Mouse (Mus musculus) neural tube, embryonic 13.5 days (tissue): ENCODE measurements around the gene Pigt. TPM values are rescaled to one million over a fixed set of nuclear protein-coding genes. Genes with fewer than 3 reads are reported as not detected.

Source experiments
- polyA plus RNA-seq: library from polyadenylated mRNA; unstranded; fragments of >200 nt; fragmentation: Nextera tagmentation; extraction: Ambion mirVana; gene quantifications from 2 replicates; pipeline ENCODE4 v1.2.1, GENCODE M21; 2015

Gene Pigt
- polyA plus RNA-seq, 1 experiment from 2014 or later, result 69.1 TPM

Other genes with a start within 250 kb of the Pigt start
- not detected in 2 replicates for gene Svs3b, start 240.9 kb upstream of the Pigt start, polyA plus RNA-seq
- gene Svs4, start 219.1 kb upstream of the Pigt start, polyA plus RNA-seq, result not detected in 2 replicates
- not detected in 2 replicates for gene Svs3a, start 208.3 kb upstream of the Pigt start, polyA plus RNA-seq
- not detected in 2 replicates for gene Svs6, start 180.8 kb upstream of the Pigt start, polyA plus RNA-seq
- not detected in 2 replicates for gene Svs5, start 164.8 kb upstream of the Pigt start, polyA plus RNA-seq
- gene Slpi, start 108.4 kb upstream of the Pigt start, polyA plus RNA-seq, result 0.75 TPM in 1 of 2 replicates, not detected in the other
- 0.08 and 0.10 TPM in 2 replicates for gene Rbpjl, start 94.4 kb upstream of the Pigt start, polyA plus RNA-seq
- gene Matn4, start 92.4 kb upstream of the Pigt start, polyA plus RNA-seq, result 7.3 and 13.2 TPM in 2 replicates
- gene Sdc4, start 53.6 kb upstream of the Pigt start, polyA plus RNA-seq, result 9.4 and 12.1 TPM in 2 replicates
- gene Sys1, start 40.6 kb upstream of the Pigt start, polyA plus RNA-seq, result 71.2 and 77.5 TPM in 2 replicates
- 3.3 and 7.7 TPM in 2 replicates for gene Gm20458, start 36.6 kb upstream of the Pigt start, polyA plus RNA-seq
- gene Trp53tg5, start 23.8 kb upstream of the Pigt start, polyA plus RNA-seq, result not detected in 2 replicates
- 10.3 and 11.9 TPM in 2 replicates for gene Dbndd2, start 11.4 kb upstream of the Pigt start, polyA plus RNA-seq
- gene Wfdc2, start 64.9 kb downstream of the Pigt start, polyA plus RNA-seq, result 2.2 and 4.2 TPM in 2 replicates
- gene Spint3, start 75.9 kb downstream of the Pigt start, polyA plus RNA-seq, result not detected in 2 replicates
- not detected in 2 replicates for gene Wfdc6a, start 87.9 kb downstream of the Pigt start, polyA plus RNA-seq
- not detected in 2 replicates for gene Eppin, start 96.1 kb downstream of the Pigt start, polyA plus RNA-seq
- gene Wfdc6b, start 116.0 kb downstream of the Pigt start, polyA plus RNA-seq, result not detected in 2 replicates
- gene Wfdc8, start 116.1 kb downstream of the Pigt start, polyA plus RNA-seq, result not detected in 2 replicates
- gene Wfdc16, start 141.3 kb downstream of the Pigt start, polyA plus RNA-seq, result not detected in 2 replicates
- gene Wfdc10, start 158.5 kb downstream of the Pigt start, polyA plus RNA-seq, result not detected in 2 replicates
- gene Wfdc9, start 159.1 kb downstream of the Pigt start, polyA plus RNA-seq, result not detected in 2 replicates
- not detected in 2 replicates for gene Wfdc11, start 176.6 kb downstream of the Pigt start, polyA plus RNA-seq
- gene Wfdc13, start 187.6 kb downstream of the Pigt start, polyA plus RNA-seq, result not detected in 2 replicates
- gene Spint4, start 201.0 kb downstream of the Pigt start, polyA plus RNA-seq, result not detected in 2 replicates
- not detected in 2 replicates for gene Spint5, start 217.8 kb downstream of the Pigt start, polyA plus RNA-seq
- gene Wfdc3, start 248.4 kb downstream of the Pigt start, polyA plus RNA-seq, result 1.0 and 1.2 TPM in 2 replicates
- 67.1 and 71.4 TPM in 2 replicates for gene Dnttip1, start 248.5 kb downstream of the Pigt start, polyA plus RNA-seq